Mouse (Mus musculus): ENCODE measurements around the gene Ttbk1. TPM values are rescaled to one million over a fixed set of nuclear protein-coding genes. Genes with fewer than 3 reads are reported as not detected.

Ttbk1 gene
- polyA plus RNA-seq, 1 experiment from 2014 or later: 2.1 TPM

DNA sequence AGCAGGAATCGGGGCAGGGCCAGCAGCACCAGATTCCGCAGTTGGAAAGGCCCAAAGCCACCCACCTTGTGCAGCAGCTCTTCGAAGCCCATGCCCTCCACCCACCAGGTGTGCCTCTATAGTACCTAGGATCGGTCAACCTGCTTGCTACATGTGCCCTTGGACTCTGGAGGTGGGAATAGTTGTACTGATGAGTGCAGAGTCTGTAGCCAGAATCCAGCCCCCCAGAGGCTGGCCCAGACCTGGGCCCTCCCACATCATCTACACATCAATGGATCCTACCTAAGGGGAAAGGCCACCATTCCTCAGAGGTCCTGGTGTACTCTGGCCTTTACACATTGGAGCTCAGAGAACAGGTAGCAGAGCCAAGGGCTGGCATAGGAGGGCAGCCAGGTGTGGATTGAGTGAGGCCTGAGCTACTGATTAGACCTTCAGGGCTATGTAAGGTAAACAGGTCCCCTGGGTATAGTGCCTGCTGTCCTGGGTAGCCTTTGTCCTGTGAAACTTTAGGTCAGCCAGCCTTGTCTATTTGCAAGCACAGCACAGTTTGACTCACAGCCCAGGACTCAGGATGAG lies 49.1 kb downstream of the Ttbk1 start, which contains the start of gene Slc22a7:
Gene Slc22a7, minus strand, starts transcription at position 160 of the 576 bp plus-strand sequence.
- Histone ChIP-seq H3K27ac (no peak within 1 kb of the TSS), H3K36me3 (no peaks in the 10 kb centered on the region), H3K4me1 (replicated peaks) (peaks cover 33% of the 10 kb centered on the region), H3K9me3 (no peaks in the 10 kb centered on the region), H3K4me3 (no peak within 1 kb of the TSS), H3K27me3 (ENCODE audit: insufficient read depth, poor library complexity, severe bottlenecking) (peaks cover 63% of the 10 kb centered on the region)
- 83% methylated on average over 4 of the region's 4 CpGs for WGBS
- DNase-seq (ENCODE audit: low spot score): no peak

GRCm38 (mm10) chr17:46436672-46437366 lies 50.7 kb downstream of the Ttbk1 start:
- WGBS: 27% methylated on average over 23 of the region's 23 CpGs
- Histone ChIP-seq H3K4me3 (0 out of 2 replicates have a peak overlapping the region, but pooled peaks have one; percentile 3), H3K36me3 (no peaks in the 10 kb centered on the region), H3K9me3 (no peaks in the 10 kb centered on the region), H3K27me3 (ENCODE audit: insufficient read depth, poor library complexity, severe bottlenecking) (peaks cover 47% of the 10 kb centered on the region), H3K4me1 (replicated peaks) (peaks cover 17% of the 10 kb centered on the region), H3K27ac (no peak overlapping the region)
- DNase-seq (ENCODE audit: low spot score): peak; percentile 62

DNA sequence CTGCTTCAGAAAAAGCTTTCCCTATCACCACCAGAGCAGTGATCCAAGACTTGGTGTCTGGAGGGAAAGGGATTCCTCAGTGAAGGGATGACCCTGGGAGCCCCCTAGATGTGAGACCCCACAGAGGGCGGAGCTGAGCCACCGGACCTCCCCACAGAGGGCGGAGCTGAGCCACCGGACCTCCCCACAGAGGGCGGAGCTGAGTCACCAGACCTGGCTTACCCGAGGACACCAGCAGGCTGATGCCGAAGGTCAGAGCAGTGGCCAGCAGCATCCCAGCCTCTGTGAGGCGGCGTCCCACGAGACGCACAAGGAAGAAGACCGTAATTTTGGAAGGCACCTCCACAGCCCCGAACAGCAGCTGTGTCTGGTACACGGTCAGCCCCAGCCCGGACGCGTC lies 53.8 kb downstream of the Ttbk1 start:
- whole genome bisulfite sequencing: 3% methylated on average over 17 of the region's 17 CpGs
- Histone ChIP-seq H3K27ac (peak overlapping the region; percentile 62), H3K4me1 (replicated peaks) (peaks cover 31% of the 10 kb centered on the region), H3K4me3 (peak overlapping the region; percentile 43), H3K27me3 (ENCODE audit: insufficient read depth, poor library complexity, severe bottlenecking) (peaks cover 58% of the 10 kb centered on the region), H3K9me3 (no peaks in the 10 kb centered on the region), H3K36me3 (no peaks in the 10 kb centered on the region)
- peak; percentile 64 for DNase-seq (ENCODE audit: low spot score)

DNA sequence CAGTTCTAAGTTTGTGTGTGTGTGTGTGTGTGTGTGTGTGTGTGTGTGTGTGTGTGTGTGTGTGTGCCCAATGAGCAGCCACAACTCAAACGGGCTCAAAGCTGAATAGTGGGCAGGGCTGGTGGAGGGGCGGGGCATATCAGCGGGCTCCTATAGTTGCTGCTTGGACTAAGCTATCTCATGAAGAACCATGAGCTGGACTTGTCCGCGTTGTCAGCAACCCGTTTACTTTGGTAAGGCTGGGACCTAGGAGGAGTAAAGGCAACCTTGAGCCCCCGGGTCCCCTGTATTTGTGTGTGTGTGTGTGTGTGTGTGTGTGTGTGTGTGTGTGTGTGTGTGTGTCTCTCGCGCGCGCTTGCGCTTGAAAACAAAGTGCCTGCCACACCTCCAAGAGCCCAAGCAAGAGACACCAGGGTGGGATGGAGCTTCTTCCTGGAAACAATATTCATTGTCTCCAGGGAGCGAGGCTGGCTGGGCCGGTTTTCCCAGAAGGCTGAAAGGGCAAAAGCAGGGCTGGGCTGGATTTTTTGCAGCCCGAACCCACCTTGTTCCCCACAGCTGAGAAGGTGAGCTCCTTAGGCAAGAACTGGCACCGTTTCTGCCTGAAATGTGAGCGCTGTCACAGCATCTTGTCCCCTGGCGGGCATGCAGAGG lies 58.6 kb downstream of the Ttbk1 start, which contains the start of gene Crip3:
Gene Crip3, plus strand, starts transcription at position 166 of the 654 bp plus-strand sequence.
- peak within 1 kb of the TSS; percentile 38 for H3K4me3 ChIP-seq
- WGBS: 14% methylated on average over 18 of the region's 18 CpGs
- H3K9me3 ChIP-seq: no peaks in the 10 kb centered on the region
- H3K27ac ChIP-seq: no peak within 1 kb of the TSS
- peaks cover 22% of the 10 kb centered on the region for H3K27me3 ChIP-seq (ENCODE audit: insufficient read depth, poor library complexity, severe bottlenecking)
- peak; percentile 38 for DNase-seq (ENCODE audit: low spot score)
- no peaks in the 10 kb centered on the region for H3K36me3 ChIP-seq
- peaks cover 23% of the 10 kb centered on the region for H3K4me1 ChIP-seq (replicated peaks)

DNA sequence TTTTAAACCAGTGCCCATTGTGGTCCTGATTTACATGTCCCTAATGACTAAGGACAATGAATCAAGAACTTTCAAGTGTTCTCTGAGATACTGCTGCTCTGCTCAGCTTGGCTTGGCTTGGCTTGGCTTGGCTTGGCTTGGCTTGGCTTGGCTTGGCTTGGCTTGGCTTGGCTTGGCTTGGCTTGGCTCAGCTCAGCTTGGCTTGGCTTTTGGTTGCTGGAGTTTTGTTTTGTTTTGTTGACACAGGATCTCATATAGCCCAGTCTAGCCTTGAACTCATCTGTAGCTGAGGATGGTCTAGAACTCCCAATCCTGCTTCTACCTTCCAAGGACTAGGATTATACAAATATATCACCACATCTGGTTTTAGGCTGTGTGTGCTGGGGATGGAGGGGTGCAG lies 61.0 kb downstream of the Ttbk1 start:
- Histone ChIP-seq H3K4me3 (no peak overlapping the region), H3K36me3 (no peaks in the 10 kb centered on the region), H3K4me1 (replicated peaks) (peaks cover 18% of the 10 kb centered on the region), H3K9me3 (no peaks in the 10 kb centered on the region), H3K27me3 (ENCODE audit: insufficient read depth, poor library complexity, severe bottlenecking) (peaks cover 22% of the 10 kb centered on the region), H3K27ac (no peak overlapping the region)
- no peak for DNase-seq (ENCODE audit: low spot score)

DNA sequence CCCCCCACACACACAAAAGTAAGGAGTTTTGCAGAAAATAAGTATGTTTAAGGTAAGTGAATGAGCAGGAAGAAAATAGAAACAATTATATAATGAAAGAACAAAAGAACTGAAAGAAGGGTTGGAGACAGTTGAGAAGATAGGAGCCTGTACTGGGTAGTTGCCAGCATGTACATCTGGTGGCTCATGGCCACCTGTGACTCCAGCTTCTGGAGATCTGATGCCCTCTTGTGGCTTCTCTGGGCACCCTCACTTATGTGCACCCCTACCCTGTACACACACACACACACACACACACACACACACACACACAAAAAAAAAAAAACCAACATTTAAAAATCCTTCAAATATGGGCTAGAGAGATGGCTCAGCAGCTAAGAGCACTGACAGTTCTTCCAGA lies 67.8 kb downstream of the Ttbk1 start:
- Histone ChIP-seq H3K4me3 (no peak overlapping the region), H3K27me3 (ENCODE audit: insufficient read depth, poor library complexity, severe bottlenecking) (no peaks in the 10 kb centered on the region), H3K9me3 (no peaks in the 10 kb centered on the region), H3K4me1 (replicated peaks) (no peaks in the 10 kb centered on the region), H3K27ac (no peak overlapping the region), H3K36me3 (peaks cover 7% of the 10 kb centered on the region)
- no peak for DNase-seq (ENCODE audit: low spot score)

GRCm38 (mm10) chr17:46418628-46419027 lies 68.8 kb downstream of the Ttbk1 start:
- 88% methylated on average over 5 of the region's 5 CpGs for WGBS
- Histone ChIP-seq H3K4me1 (replicated peaks) (no peaks in the 10 kb centered on the region), H3K27ac (no peak overlapping the region), H3K27me3 (ENCODE audit: insufficient read depth, poor library complexity, severe bottlenecking) (no peaks in the 10 kb centered on the region), H3K4me3 (no peak overlapping the region), H3K9me3 (no peaks in the 10 kb centered on the region), H3K36me3 (peaks cover 18% of the 10 kb centered on the region)
- DNase-seq (ENCODE audit: low spot score): no peak

- peaks cover 85% of the 10 kb centered on the region for H3K36me3 ChIP-seq
- no peak overlapping the region for H3K27ac ChIP-seq
- no peaks in the 10 kb centered on the region for H3K27me3 ChIP-seq (ENCODE audit: insufficient read depth, poor library complexity, severe bottlenecking)
- H3K4me3 ChIP-seq: no peak overlapping the region
- H3K4me1 ChIP-seq (replicated peaks): no peaks in the 10 kb centered on the region
- H3K9me3 ChIP-seq: no peaks in the 10 kb centered on the region
- DNase-seq (ENCODE audit: low spot score): no peak
- 36% methylated on average over 3 of the region's 3 CpGs for WGBS
Observed at GRCm38 (mm10) chr17:46408478-46408877, 79.0 kb downstream of the Ttbk1 start.

- H3K36me3 ChIP-seq: peaks cover 62% of the 10 kb centered on the region
- 95% methylated on average over 1 of the region's 1 CpGs for WGBS
Observed at GRCm38 (mm10) chr17:46394631-46395030, 92.8 kb downstream of the Ttbk1 start.

GRCm38 (mm10) chr17:46393012-46393411 lies 94.5 kb downstream of the Ttbk1 start:
- no peak overlapping the region for H3K27ac ChIP-seq
- H3K4me1 ChIP-seq (replicated peaks): no peaks in the 10 kb centered on the region
- 54% methylated on average over 2 of the region's 2 CpGs for WGBS
- peaks cover 63% of the 10 kb centered on the region for H3K36me3 ChIP-seq
- no peak overlapping the region for H3K4me3 ChIP-seq
- DNase-seq (ENCODE audit: low spot score): peak; percentile 49
- no peaks in the 10 kb centered on the region for H3K9me3 ChIP-seq
- no peaks in the 10 kb centered on the region for H3K27me3 ChIP-seq (ENCODE audit: insufficient read depth, poor library complexity, severe bottlenecking)

More at GRCm38 (mm10) chr17:46394631-46395030, 92.8 kb downstream of the Ttbk1 start:
- no peak overlapping the region for H3K27ac ChIP-seq
- no peak overlapping the region for H3K4me3 ChIP-seq
- no peaks in the 10 kb centered on the region for H3K27me3 ChIP-seq (ENCODE audit: insufficient read depth, poor library complexity, severe bottlenecking)
- H3K4me1 ChIP-seq (replicated peaks): no peaks in the 10 kb centered on the region
- DNase-seq (ENCODE audit: low spot score): no peak
- H3K9me3 ChIP-seq: no peaks in the 10 kb centered on the region

Other genes starting within 250 kb of the Ttbk1 start
- 107 and 135 TPM in 2 replicates for gene Polr1c, start 239.6 kb downstream of the Ttbk1 start, polyA plus RNA-seq (2016; fragmentation: Nextera tagmentation; extraction: Ambion mirVana)
- gene Yipf3, start 239.6 kb downstream of the Ttbk1 start, polyA plus RNA-seq (2016; fragmentation: Nextera tagmentation; extraction: Ambion mirVana): 73.1 and 85.0 TPM in 2 replicates
- 2.0 and 3.8 TPM in 2 replicates for gene Lrrc73, start 234.1 kb downstream of the Ttbk1 start, polyA plus RNA-seq (2016; fragmentation: Nextera tagmentation; extraction: Ambion mirVana)
- gene Tjap1, start 204.6 kb downstream of the Ttbk1 start, polyA plus RNA-seq (2016; fragmentation: Nextera tagmentation; extraction: Ambion mirVana): 60.1 and 67.3 TPM in 2 replicates
- 1.4 and 1.5 TPM in 2 replicates for gene Dlk2, start 190.3 kb downstream of the Ttbk1 start, polyA plus RNA-seq (2016; fragmentation: Nextera tagmentation; extraction: Ambion mirVana)
- 6.6 and 7.6 TPM in 2 replicates for gene Abcc10, start 159.3 kb downstream of the Ttbk1 start, polyA plus RNA-seq (2016; fragmentation: Nextera tagmentation; extraction: Ambion mirVana)
- 10.5 and 12.6 TPM in 2 replicates for gene Zfp318, start 103.9 kb downstream of the Ttbk1 start, polyA plus RNA-seq (2016; fragmentation: Nextera tagmentation; extraction: Ambion mirVana)
- gene Crip3, start 58.7 kb downstream of the Ttbk1 start, polyA plus RNA-seq (2016; fragmentation: Nextera tagmentation; extraction: Ambion mirVana): 0.50 and 0.64 TPM in 2 replicates
- gene Slc22a7, start 49.2 kb downstream of the Ttbk1 start, polyA plus RNA-seq (2016; fragmentation: Nextera tagmentation; extraction: Ambion mirVana): not detected in 2 replicates
- gene Dnph1, start 9.0 kb upstream of the Ttbk1 start, polyA plus RNA-seq (2016; fragmentation: Nextera tagmentation; extraction: Ambion mirVana): 75.2 and 91.2 TPM in 2 replicates
- 4.5 and 7.6 TPM in 2 replicates for gene Cul9, start 58.7 kb upstream of the Ttbk1 start, polyA plus RNA-seq (2016; fragmentation: Nextera tagmentation; extraction: Ambion mirVana)
- 5.9 and 7.8 TPM in 2 replicates for gene Srf, start 68.5 kb upstream of the Ttbk1 start, polyA plus RNA-seq (2016; fragmentation: Nextera tagmentation; extraction: Ambion mirVana)
- 67.2 and 76.8 TPM in 2 replicates for gene Ptk7, start 141.8 kb upstream of the Ttbk1 start, polyA plus RNA-seq (2016; fragmentation: Nextera tagmentation; extraction: Ambion mirVana)
- 35.3 and 38.1 TPM in 2 replicates for gene Klc4, start 158.3 kb upstream of the Ttbk1 start, polyA plus RNA-seq (2016; fragmentation: Nextera tagmentation; extraction: Ambion mirVana)
- gene Mrpl2, start 158.6 kb upstream of the Ttbk1 start, polyA plus RNA-seq (2016; fragmentation: Nextera tagmentation; extraction: Ambion mirVana): 115 and 119 TPM in 2 replicates
- gene Cul7, start 162.7 kb upstream of the Ttbk1 start, polyA plus RNA-seq (2016; fragmentation: Nextera tagmentation; extraction: Ambion mirVana): 40.7 and 45.5 TPM in 2 replicates
- gene Rrp36, start 186.7 kb upstream of the Ttbk1 start, polyA plus RNA-seq (2016; fragmentation: Nextera tagmentation; extraction: Ambion mirVana): 65.7 and 67.5 TPM in 2 replicates
- 178 and 214 TPM in 2 replicates for gene Mea1, start 191.1 kb upstream of the Ttbk1 start, polyA plus RNA-seq (2016; fragmentation: Nextera tagmentation; extraction: Ambion mirVana)
- gene Klhdc3, start 193.2 kb upstream of the Ttbk1 start, polyA plus RNA-seq (2016; fragmentation: Nextera tagmentation; extraction: Ambion mirVana): 128 and 146 TPM in 2 replicates
- gene Ppp2r5d, start 217.4 kb upstream of the Ttbk1 start, polyA plus RNA-seq (2016; fragmentation: Nextera tagmentation; extraction: Ambion mirVana): 137 and 148 TPM in 2 replicates
- gene Pex6, start 223.8 kb upstream of the Ttbk1 start, polyA plus RNA-seq (2016; fragmentation: Nextera tagmentation; extraction: Ambion mirVana): 24.4 and 25.7 TPM in 2 replicates
- 0.18 and 0.36 TPM in 2 replicates for gene Gnmt, start 241.5 kb upstream of the Ttbk1 start, polyA plus RNA-seq (2016; fragmentation: Nextera tagmentation; extraction: Ambion mirVana)